Mouse (Mus musculus) kidney, postnatal 4 days (tissue): ENCODE measurements around the gene Atp6v1g2.

Source experiments
- DNase-seq, 2 experiments: peaks; one replicate each; pipeline ENCODE4 v3.0.0; 2021; ENCODE audit warnings: mixed read lengths in 2 of 2

Atp6v1g2 gene

GRCm38 (mm10) chr17:35233114-35233980, at the start of gene Atp6v1g2:
Gene Atp6v1g2 (plus strand): TSS chr17:35233660.
- DNase-seq = peak; percentile 20 to 51

GRCm38 (mm10) chr17:35185639-35186611, 47.5 kb upstream of the Atp6v1g2 start:
- DNase-seq = peak; percentile 87 to 90

- DNase-seq = peak; percentile 47 to 55
These were observed 46.8 kb upstream of the Atp6v1g2 start for GRCm38 (mm10) chr17:35186681-35187080.

- DNase-seq = no peak
These were observed 46.1 kb upstream of the Atp6v1g2 start for GRCm38 (mm10) chr17:35187345-35187744.

GRCm38 (mm10) chr17:35187959-35188610, 45.4 kb upstream of the Atp6v1g2 start, which contains the start of gene Lst1:
Gene Lst1 (minus strand): TSS chr17:35188439.
- DNase-seq = no peak

- no peak for DNase-seq
These were observed 44.3 kb upstream of the Atp6v1g2 start for GRCm38 (mm10) chr17:35189186-35189585.

GRCm38 (mm10) chr17:35190096-35190495, 43.4 kb upstream of the Atp6v1g2 start:
- no peak for DNase-seq

GRCm38 (mm10) chr17:35191723-35192122, 41.7 kb upstream of the Atp6v1g2 start:
- no peak for DNase-seq

GRCm38 (mm10) chr17:35192924-35193323, 40.5 kb upstream of the Atp6v1g2 start:
- no peak for DNase-seq

- peak in 1 of 2 experiments; percentile 26 for DNase-seq
These were observed 39.3 kb upstream of the Atp6v1g2 start, which contains the start of gene Ltb for GRCm38 (mm10) chr17:35193881-35194843. Gene Ltb (plus strand): TSS chr17:35194439.

GRCm38 (mm10) chr17:35194844-35195630, 38.4 kb upstream of the Atp6v1g2 start:
- no peak for DNase-seq

GRCm38 (mm10) chr17:35195631-35196320, 37.7 kb upstream of the Atp6v1g2 start:
- peak; percentile 87 to 91 for DNase-seq

- no peak for DNase-seq
These were observed 37.2 kb upstream of the Atp6v1g2 start for GRCm38 (mm10) chr17:35196321-35196641.

- DNase-seq = no peak
These were observed 36.3 kb upstream of the Atp6v1g2 start for GRCm38 (mm10) chr17:35197126-35197525.

GRCm38 (mm10) chr17:35198029-35198428, 35.4 kb upstream of the Atp6v1g2 start:
- no peak for DNase-seq

- DNase-seq = no peak
These were observed 34.5 kb upstream of the Atp6v1g2 start for GRCm38 (mm10) chr17:35198946-35199345.

- DNase-seq = no peak
These were observed 33.1 kb upstream of the Atp6v1g2 start for GRCm38 (mm10) chr17:35200398-35200797.

- DNase-seq = no peak
These were observed 32.3 kb upstream of the Atp6v1g2 start for GRCm38 (mm10) chr17:35201128-35201527.

- DNase-seq = peak; percentile 56 to 72
These were observed 31.7 kb upstream of the Atp6v1g2 start, which contains the start of gene Tnf for GRCm38 (mm10) chr17:35201787-35202186. Gene Tnf (minus strand): TSS chr17:35202007.

- DNase-seq = no peak
These were observed 31.0 kb upstream of the Atp6v1g2 start for GRCm38 (mm10) chr17:35202442-35202841.
